Mouse (Mus musculus) gastrocnemius, postnatal 14 days (tissue): ENCODE results near the gene Lnpep. TPM values are rescaled to one million over a fixed set of nuclear protein-coding genes. Genes with fewer than 3 reads are reported as not detected.
"Not testable (repeated sequence)": the region's sequence is repeated elsewhere in the genome, so short reads cannot be mapped to it uniquely, and the experiment has no call there.

Experiments
- DNase-seq: peaks from one replicate; pipeline ENCODE4 v3.0.0; 2021; ENCODE audit warnings: mixed read lengths
- intact Hi-C: fragments of 180-260 bp; cut with DNase I; formaldehyde crosslinking; loops from one replicate; pipeline ENCODE4 v1.15.1; 2025; ENCODE audit warnings: low total_unique reads
- total RNA-seq, 2 experiments: library from RNA; stranded (reverse); gene quantifications; 2 replicates each; pipeline ENCODE4 v1.2.3; 2021

Lnpep gene
- total RNA-seq, 2 experiments from 2014 or later: 77.2 to 102 TPM

- intact Hi-C loops: no loop called here
- no peak for DNase-seq
Measured at GRCm38 (mm10) chr17:17516384-17517016, 108.3 kb downstream of the Lnpep start.

- intact Hi-C loops: no loop called here
- no peak for DNase-seq
Measured at GRCm38 (mm10) chr17:17506677-17507076, 118.2 kb downstream of the Lnpep start.

- intact Hi-C loops: no loop called here
- no peak for DNase-seq
Measured at GRCm38 (mm10) chr17:17499278-17499677, 125.6 kb downstream of the Lnpep start.

- intact Hi-C loops: no loop called here
Measured at GRCm38 (mm10) chr17:17498848-17499247, 126.0 kb downstream of the Lnpep start.

GRCm38 (mm10) chr17:17496730-17497129, 128.1 kb downstream of the Lnpep start:
- intact Hi-C loops: no loop called here
- no peak for DNase-seq

More at GRCm38 (mm10) chr17:17498848-17499247, 126.0 kb downstream of the Lnpep start:
- no peak for DNase-seq

- DNase-seq, intact Hi-C loops: not testable (repeated sequence)
Measured at GRCm38 (mm10) chr17:17496234-17496633, 128.6 kb downstream of the Lnpep start.

GRCm38 (mm10) chr17:17492116-17492515, 132.7 kb downstream of the Lnpep start:
- no peak for DNase-seq
- intact Hi-C loops: no loop called here

- intact Hi-C loops: no loop called here
- no peak for DNase-seq
Measured at GRCm38 (mm10) chr17:17491622-17492001, 133.2 kb downstream of the Lnpep start.

- intact Hi-C loops: no loop called here
- DNase-seq: no peak
Measured at GRCm38 (mm10) chr17:17490820-17491621, 133.8 kb downstream of the Lnpep start.

- DNase-seq: no peak
- intact Hi-C loops: no loop called here
Measured at GRCm38 (mm10) chr17:17485789-17486188, 139.1 kb downstream of the Lnpep start.

Other genes with a start within 250 kb of the Lnpep start
- 1 to 10 TPM; 2.9 to 3.2 TPM for gene Lix1, start 222.4 kb downstream of the Lnpep start, total RNA-seq
- not detected for gene Vmn2r90, start 78.7 kb upstream of the Lnpep start, total RNA-seq
- 1 to 10 TPM; 6.8 to 9.1 TPM for gene Spaca6, start 202.1 kb upstream of the Lnpep start, total RNA-seq
- gene Has1, start 230.2 kb upstream of the Lnpep start, total RNA-seq: under 1 TPM in 1 of 2 experiments, not detected in 1; 0.09 TPM